Mouse (Mus musculus): Measurements from ENCODE around the gene Pdgfa. TPM values are rescaled to one million over a fixed set of nuclear protein-coding genes. Genes with fewer than 3 reads are reported as not detected.

The Pdgfa gene
- polyA plus RNA-seq, 1 experiment from 2014 or later: 65.7 TPM

DNA sequence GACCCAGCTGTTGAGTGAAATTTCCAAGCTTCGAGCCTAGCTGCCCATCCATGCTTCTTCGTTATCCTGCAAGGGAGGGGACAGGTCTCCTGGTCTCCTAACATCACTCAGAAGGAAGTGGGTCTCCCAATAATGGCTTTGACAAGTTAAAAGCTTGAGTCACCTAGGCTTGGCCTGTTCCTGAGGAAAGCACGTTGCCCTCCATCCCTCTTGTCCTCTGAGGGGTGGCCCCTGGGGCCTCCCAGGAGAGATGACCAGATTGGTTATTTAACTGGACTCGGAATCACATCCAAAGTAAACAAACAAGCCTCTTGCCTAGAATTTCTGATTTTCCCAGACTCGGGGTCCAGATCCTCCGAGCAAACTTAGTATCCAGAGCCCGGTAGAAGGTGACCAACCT, 52.6 kb downstream of the Pdgfa start:
- no peak for ATAC-seq (ENCODE audit: low read depth)
- no peak overlapping the region for H3K4me3 ChIP-seq (ENCODE audit: low read depth, low read length)

DNA sequence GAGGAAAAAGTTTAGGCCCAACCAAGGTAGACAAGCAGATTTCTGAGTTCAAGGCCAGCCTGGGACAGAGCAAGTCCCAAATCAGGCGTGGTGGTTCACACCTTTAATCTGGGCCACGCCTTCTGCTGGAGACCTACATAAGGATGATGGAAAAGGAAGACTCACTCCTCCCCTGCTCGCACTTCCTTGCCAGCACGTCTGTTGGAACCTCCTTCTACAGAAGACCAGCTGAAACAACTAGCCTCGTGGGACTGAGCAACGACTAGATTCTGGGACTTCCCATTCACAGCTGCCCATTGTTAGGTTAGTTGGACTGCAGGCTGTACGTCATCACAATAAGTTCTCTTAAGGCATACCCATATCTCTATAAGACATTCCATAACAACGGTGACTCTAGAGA, 55.3 kb downstream of the Pdgfa start:
- no peaks in the 10 kb centered on the region; the same call in 1 of the 2 replicates for H3K4me1 ChIP-seq (ENCODE audit: control insufficient read depth, insufficient read depth, low read length)
- no peak overlapping the region for H3K4me2 ChIP-seq (ENCODE audit: low read depth, low read length)
- no peaks in the 10 kb centered on the region for H3K27me3 ChIP-seq (replicated peaks; ENCODE audit: control insufficient read depth, insufficient read depth, low read length)
- 68% methylated on average over 8 of the region's 8 CpGs for WGBS
- H3K27ac ChIP-seq (replicated peaks; ENCODE audit: low read depth, low read length): no peak overlapping the region
- H3K36me3 ChIP-seq (ENCODE audit: control insufficient read depth, insufficient read depth, low read length): no peaks in the 10 kb centered on the region
- H3K9ac ChIP-seq (ENCODE audit: low read depth, low read length): no peak overlapping the region
- ATAC-seq (ENCODE audit: low read depth) (no peak), DNase-seq (ENCODE audit: low spot score) (no peak)
- H3K9me3 ChIP-seq (ENCODE audit: control insufficient read depth, low read length): no peaks in the 10 kb centered on the region
- no peak overlapping the region for H3K4me3 ChIP-seq (ENCODE audit: low read depth, low read length)

More for the DNA sequence above, 52.6 kb downstream of the Pdgfa start:
- Histone ChIP-seq H3K27me3 (replicated peaks; ENCODE audit: control insufficient read depth, insufficient read depth, low read length) (no peaks in the 10 kb centered on the region), H3K4me2 (ENCODE audit: low read depth, low read length) (no peak overlapping the region), H3K36me3 (ENCODE audit: control insufficient read depth, insufficient read depth, low read length) (no peaks in the 10 kb centered on the region), H3K9ac (ENCODE audit: low read depth, low read length) (no peak overlapping the region), H3K9me3 (ENCODE audit: control insufficient read depth, low read length) (no peaks in the 10 kb centered on the region), H3K27ac (replicated peaks; ENCODE audit: low read depth, low read length) (no peak overlapping the region), H3K4me1 (ENCODE audit: control insufficient read depth, insufficient read depth, low read length) (peaks cover 24% of the 10 kb centered on the region)
- WGBS: 79% methylated on average over 7 of the region's 7 CpGs
- no peak for DNase-seq (ENCODE audit: low spot score)

DNA sequence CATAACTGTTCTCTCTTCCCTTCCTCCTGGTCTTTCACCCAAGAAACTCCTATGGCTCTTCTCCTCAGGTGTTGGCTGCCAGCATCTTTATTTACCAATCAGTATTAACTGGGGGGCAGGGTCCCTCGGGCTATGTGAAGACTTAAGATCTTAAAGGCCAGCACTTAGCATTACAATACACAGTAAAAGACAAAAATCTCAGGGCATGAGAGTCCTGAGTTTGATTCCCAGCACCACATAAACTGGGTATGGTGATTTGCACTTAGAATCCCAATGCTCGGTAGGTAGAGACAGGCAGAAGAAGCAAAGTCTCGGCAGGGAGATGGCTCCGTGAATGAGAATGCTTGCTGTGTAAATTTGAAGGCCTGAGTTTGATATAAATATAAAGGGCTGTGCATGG, 56.6 kb downstream of the Pdgfa start:
- no peaks in the 10 kb centered on the region; the same call in 1 of the 2 replicates for H3K4me1 ChIP-seq (ENCODE audit: control insufficient read depth, insufficient read depth, low read length)
- no peak overlapping the region for H3K4me2 ChIP-seq (ENCODE audit: low read depth, low read length)
- no peaks in the 10 kb centered on the region for H3K27me3 ChIP-seq (replicated peaks; ENCODE audit: control insufficient read depth, insufficient read depth, low read length)
- H3K9ac ChIP-seq (ENCODE audit: low read depth, low read length): no peak overlapping the region
- H3K9me3 ChIP-seq (ENCODE audit: control insufficient read depth, low read length): no peaks in the 10 kb centered on the region
- H3K36me3 ChIP-seq (ENCODE audit: control insufficient read depth, insufficient read depth, low read length): no peaks in the 10 kb centered on the region
- DNase-seq (ENCODE audit: low spot score): no peak
- WGBS: 81% methylated on average over 4 of the region's 4 CpGs
- no peak overlapping the region for H3K27ac ChIP-seq (replicated peaks; ENCODE audit: low read depth, low read length)
- H3K4me3 ChIP-seq (ENCODE audit: low read depth, low read length): no peak overlapping the region
- no peak for ATAC-seq (ENCODE audit: low read depth)

DNA sequence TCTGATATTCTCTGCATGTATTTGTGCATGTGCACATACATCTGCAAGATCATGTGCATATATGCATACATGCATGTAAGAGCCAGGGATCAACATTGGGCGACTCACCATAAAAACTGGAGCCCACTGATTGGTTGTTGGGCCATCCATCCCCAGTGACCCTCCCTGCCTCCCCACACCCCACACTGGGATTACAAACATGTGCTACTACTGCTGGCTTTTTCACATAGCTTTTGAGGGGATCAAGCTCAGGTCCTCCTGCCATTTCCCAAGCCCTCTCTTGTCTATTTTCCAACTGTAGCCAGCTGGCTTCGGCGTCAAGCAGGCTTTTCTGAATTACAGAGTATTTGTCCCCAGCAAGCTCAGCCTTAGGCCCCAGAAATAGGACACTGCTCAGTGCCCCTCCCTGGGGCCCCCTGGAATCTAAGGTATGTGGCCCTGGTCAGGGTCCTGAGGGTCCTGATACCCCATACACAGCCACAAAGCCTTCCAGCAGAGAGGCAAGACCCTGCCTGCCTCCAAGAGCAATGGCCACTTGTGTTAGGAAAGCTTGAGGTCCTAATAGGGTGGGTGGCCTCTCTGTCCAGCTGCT, 58.5 kb downstream of the Pdgfa start:
- peak; percentile 63 for ATAC-seq (ENCODE audit: low read depth)
- Histone ChIP-seq H3K4me3 (ENCODE audit: low read depth, low read length) (no peak overlapping the region), H3K36me3 (ENCODE audit: control insufficient read depth, insufficient read depth, low read length) (no peaks in the 10 kb centered on the region), H3K4me2 (ENCODE audit: low read depth, low read length) (no peak overlapping the region), H3K9me3 (ENCODE audit: control insufficient read depth, low read length) (no peaks in the 10 kb centered on the region), H3K27me3 (replicated peaks; ENCODE audit: control insufficient read depth, insufficient read depth, low read length) (no peaks in the 10 kb centered on the region), H3K27ac (replicated peaks; ENCODE audit: low read depth, low read length) (no peak overlapping the region), H3K9ac (ENCODE audit: low read depth, low read length) (no peak overlapping the region), H3K4me1 (ENCODE audit: control insufficient read depth, insufficient read depth, low read length) (no peaks in the 10 kb centered on the region; the same call in 1 of the 2 replicates)
- 44% methylated on average over 3 of the region's 3 CpGs for WGBS
- peak; percentile 73 for DNase-seq (ENCODE audit: low spot score)

DNA sequence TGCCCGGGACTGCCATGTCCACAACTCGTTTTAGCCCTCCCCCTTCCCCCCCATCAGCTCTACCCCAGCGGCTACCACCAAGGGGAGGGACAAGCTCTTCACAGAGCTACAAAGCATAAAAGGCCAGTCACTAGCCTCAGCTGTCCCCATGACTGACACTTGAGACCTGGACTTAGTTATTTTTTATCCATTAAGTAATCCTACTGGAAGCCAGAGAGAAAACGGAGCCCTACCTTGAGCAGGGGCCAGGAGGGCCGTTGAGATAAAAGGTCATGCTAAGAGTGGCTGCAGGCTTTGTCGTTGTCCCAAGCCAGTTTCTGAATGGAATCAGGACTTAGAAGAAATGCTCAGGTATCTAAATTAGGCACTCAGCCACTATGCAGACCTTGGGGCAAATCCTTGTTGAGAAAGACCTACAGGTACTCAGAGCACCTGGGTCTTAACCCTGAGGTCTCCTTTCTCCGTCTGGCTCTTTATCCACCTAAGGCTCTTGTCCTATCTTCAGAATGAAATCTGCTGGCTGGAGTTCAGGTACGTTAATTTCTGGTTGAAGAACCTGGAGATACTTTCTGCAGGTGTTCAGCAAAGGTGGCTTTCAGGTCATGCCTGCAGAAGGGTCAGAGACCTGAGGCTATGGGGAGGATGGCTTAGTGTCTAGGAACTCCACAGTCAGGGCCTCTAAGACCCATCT, 60.6 kb downstream of the Pdgfa start:
- DNase-seq (ENCODE audit: low spot score) (no peak), ATAC-seq (ENCODE audit: low read depth) (no peak)
- Histone ChIP-seq H3K36me3 (ENCODE audit: control insufficient read depth, insufficient read depth, low read length) (no peaks in the 10 kb centered on the region), H3K4me3 (ENCODE audit: low read depth, low read length) (no peak overlapping the region), H3K27ac (replicated peaks; ENCODE audit: low read depth, low read length) (no peak overlapping the region), H3K9ac (ENCODE audit: low read depth, low read length) (no peak overlapping the region), H3K27me3 (replicated peaks; ENCODE audit: control insufficient read depth, insufficient read depth, low read length) (peaks cover 6% of the 10 kb centered on the region), H3K9me3 (ENCODE audit: control insufficient read depth, low read length) (no peaks in the 10 kb centered on the region), H3K4me1 (ENCODE audit: control insufficient read depth, insufficient read depth, low read length) (peaks cover 15% of the 10 kb centered on the region), H3K4me2 (ENCODE audit: low read depth, low read length) (no peak overlapping the region)
- WGBS: 68% methylated on average over 8 of the region's 8 CpGs

DNA sequence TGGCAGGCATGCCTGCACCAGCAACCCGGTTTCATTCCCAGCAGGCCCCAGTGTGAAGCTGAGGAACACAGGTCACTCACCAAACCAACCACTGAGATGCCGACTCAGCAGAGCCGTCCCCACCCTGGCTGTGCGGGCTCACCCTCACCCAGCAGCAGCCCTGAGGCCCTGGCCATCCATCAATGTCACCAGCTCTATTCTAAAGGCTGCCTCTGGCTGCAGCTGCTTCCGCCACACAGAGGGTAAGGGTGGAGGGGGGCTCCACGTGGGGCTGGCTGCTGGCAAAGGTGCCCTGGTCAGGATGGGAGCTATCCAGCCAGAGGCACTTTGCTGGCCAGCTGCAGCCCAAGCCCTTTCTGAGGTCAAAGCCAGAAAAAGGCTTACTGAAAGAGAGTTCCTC, 62.6 kb downstream of the Pdgfa start:
- Histone ChIP-seq H3K36me3 (ENCODE audit: control insufficient read depth, insufficient read depth, low read length) (no peaks in the 10 kb centered on the region), H3K9ac (ENCODE audit: low read depth, low read length) (no peak overlapping the region), H3K4me1 (ENCODE audit: control insufficient read depth, insufficient read depth, low read length) (peaks cover 21% of the 10 kb centered on the region), H3K9me3 (ENCODE audit: control insufficient read depth, low read length) (no peaks in the 10 kb centered on the region), H3K27ac (replicated peaks; ENCODE audit: low read depth, low read length) (no peak overlapping the region; the same call in 1 of the 2 replicates), H3K4me2 (ENCODE audit: low read depth, low read length) (no peak overlapping the region), H3K27me3 (replicated peaks; ENCODE audit: control insufficient read depth, insufficient read depth, low read length) (peaks cover 6% of the 10 kb centered on the region), H3K4me3 (ENCODE audit: low read depth, low read length) (no peak overlapping the region)
- ATAC-seq (ENCODE audit: low read depth): no peak
- no peak for DNase-seq (ENCODE audit: low spot score)
- WGBS: 31% methylated on average over 6 of the region's 6 CpGs

DNA sequence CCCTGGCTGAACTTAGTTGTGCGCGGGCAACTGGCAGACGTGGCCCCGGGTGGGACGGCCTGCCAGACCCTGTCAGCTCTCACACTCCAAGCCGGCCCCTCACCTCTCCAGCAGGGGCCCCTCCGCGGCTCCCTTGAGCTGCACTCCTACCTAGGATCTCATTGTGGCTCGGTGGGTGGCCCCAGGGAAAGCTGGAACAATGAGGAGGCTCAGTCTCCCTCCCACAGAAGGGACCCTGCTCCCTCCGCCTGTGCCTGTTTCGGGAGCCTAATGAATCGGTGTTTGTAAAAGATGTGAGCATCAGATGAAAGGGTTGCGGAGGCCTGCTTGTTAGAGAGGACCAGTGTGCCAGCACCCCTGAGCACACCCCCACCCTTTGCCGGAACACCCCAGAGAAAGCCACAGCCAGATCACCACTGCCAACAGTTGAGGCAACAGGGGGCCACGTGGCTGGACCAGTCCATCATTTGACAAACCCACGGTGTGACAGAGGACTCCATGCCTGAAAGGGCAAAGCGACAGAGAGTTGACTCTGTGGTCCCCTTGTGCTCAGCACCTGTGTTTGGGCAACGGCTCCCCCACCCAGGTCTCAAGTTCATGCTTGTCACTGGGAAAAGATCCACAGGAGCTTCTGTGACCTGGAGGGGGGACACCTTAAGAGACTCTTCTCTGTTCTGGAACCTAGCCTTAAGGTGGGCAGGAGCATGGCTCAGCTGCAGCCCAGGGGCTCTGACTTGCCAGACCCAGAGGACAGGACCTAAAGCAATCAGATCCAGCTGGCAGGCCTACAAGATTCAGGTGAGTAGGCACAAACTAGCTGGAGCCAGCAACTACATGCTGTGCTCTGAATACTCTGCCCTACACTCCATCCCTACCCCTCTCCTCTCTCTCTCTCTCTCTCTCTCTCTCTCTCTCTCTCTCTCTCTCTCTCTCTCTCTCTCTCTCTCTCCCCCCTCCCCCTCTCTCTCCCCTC, 64.4 kb downstream of the Pdgfa start:
- no peaks in the 10 kb centered on the region for H3K9me3 ChIP-seq (ENCODE audit: control insufficient read depth, low read length)
- DNase-seq (ENCODE audit: low spot score) (peak; percentile 49), ATAC-seq (ENCODE audit: low read depth) (peak; percentile 39)
- H3K4me3 ChIP-seq (ENCODE audit: low read depth, low read length): no peak overlapping the region
- H3K36me3 ChIP-seq (ENCODE audit: control insufficient read depth, insufficient read depth, low read length): no peaks in the 10 kb centered on the region
- 17% methylated on average over 15 of the region's 18 CpGs for WGBS
- peaks cover 21% of the 10 kb centered on the region for H3K4me1 ChIP-seq (ENCODE audit: control insufficient read depth, insufficient read depth, low read length)
- peak overlapping the region; percentile 28 for H3K4me2 ChIP-seq (ENCODE audit: low read depth, low read length)
- peaks cover 6% of the 10 kb centered on the region for H3K27me3 ChIP-seq (replicated peaks; ENCODE audit: control insufficient read depth, insufficient read depth, low read length)
- H3K9ac ChIP-seq (ENCODE audit: low read depth, low read length): peak overlapping the region; percentile 19; the same call in 1 of the 2 replicates
- H3K27ac ChIP-seq (replicated peaks; ENCODE audit: low read depth, low read length): peak overlapping the region; percentile 65

DNA sequence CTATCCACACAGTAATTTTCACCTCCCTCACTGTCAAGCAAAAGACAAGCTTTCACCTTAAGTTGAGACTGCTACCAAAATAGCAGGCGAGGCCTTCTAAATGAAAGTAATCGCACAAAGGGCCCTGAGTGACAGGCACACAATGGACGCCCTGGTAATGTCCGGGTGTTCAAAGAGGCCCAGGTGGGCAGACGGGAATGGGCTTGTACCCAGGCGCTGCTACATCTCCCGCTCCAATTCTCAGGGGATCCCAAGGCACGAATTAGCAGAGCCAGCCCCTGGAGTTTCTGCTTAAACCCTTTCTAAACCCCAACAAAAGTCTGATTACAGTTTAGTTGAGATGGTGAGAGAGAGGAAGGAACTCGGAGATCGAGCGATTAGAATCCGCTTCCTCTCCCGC, 65.3 kb downstream of the Pdgfa start:
- Histone ChIP-seq H3K4me3 (ENCODE audit: low read depth, low read length) (no peak overlapping the region), H3K4me2 (ENCODE audit: low read depth, low read length) (peak overlapping the region; percentile 28; the same call in 1 of the 2 replicates), H3K36me3 (ENCODE audit: control insufficient read depth, insufficient read depth, low read length) (no peaks in the 10 kb centered on the region), H3K4me1 (ENCODE audit: control insufficient read depth, insufficient read depth, low read length) (peaks cover 21% of the 10 kb centered on the region), H3K9me3 (ENCODE audit: control insufficient read depth, low read length) (no peaks in the 10 kb centered on the region), H3K9ac (ENCODE audit: low read depth, low read length) (0 out of 2 replicates have a peak overlapping the region, but pooled peaks have one; percentile 19), H3K27me3 (replicated peaks; ENCODE audit: control insufficient read depth, insufficient read depth, low read length) (peaks cover 6% of the 10 kb centered on the region), H3K27ac (replicated peaks; ENCODE audit: low read depth, low read length) (peak overlapping the region; percentile 65)
- peak; percentile 27 for ATAC-seq (ENCODE audit: low read depth)
- DNase-seq (ENCODE audit: low spot score): peak; percentile 76
- 18% methylated on average over 13 of the region's 13 CpGs for WGBS

Measured in embryonic facial prominence, embryonic 14.5 days (tissue).